Mouse (Mus musculus) liver, adult (tissue): ENCODE measurements around the gene BC051019.

Source experiments
- GATA4 ChIP-seq: IDR thresholded peaks from 2 replicates; pipeline ENCODE4 v1.6.1; 2014; ENCODE audit warnings: mild to moderate bottlenecking, low read length; ENCODE audit not compliant: insufficient replicate concordance

Gene BC051019

GRCm38 (mm10) chr7:109723697-109724096, at the start of gene BC051019:
BC051019 (minus strand) TSS chr7:109723850.
- no peak for TF ChIP-seq GATA4

- TF ChIP-seq GATA4 = no peak
Observed at GRCm38 (mm10) chr7:109772251-109772650, 48.6 kb upstream of the BC051019 start.

GRCm38 (mm10) chr7:109768699-109769383, 45.2 kb upstream of the BC051019 start:
- no peak for TF ChIP-seq GATA4

GRCm38 (mm10) chr7:109767575-109768350, 44.1 kb upstream of the BC051019 start:
- no peak for TF ChIP-seq GATA4

GRCm38 (mm10) chr7:109764009-109764408, 40.4 kb upstream of the BC051019 start:
- TF ChIP-seq GATA4 = no peak

GRCm38 (mm10) chr7:109756291-109756690, 32.6 kb upstream of the BC051019 start:
- no peak for TF ChIP-seq GATA4

- no peak for TF ChIP-seq GATA4
Observed at GRCm38 (mm10) chr7:109754034-109754433, 30.4 kb upstream of the BC051019 start.

- no peak for TF ChIP-seq GATA4
Observed at GRCm38 (mm10) chr7:109752008-109752925, 28.6 kb upstream of the BC051019 start, which contains the start of gene Tmem9b. Tmem9b (minus strand) TSS chr7:109752875.

GRCm38 (mm10) chr7:109751427-109752007, 27.9 kb upstream of the BC051019 start:
- no peak for TF ChIP-seq GATA4

- TF ChIP-seq GATA4 = no peak
Observed at GRCm38 (mm10) chr7:109747747-109748146, 24.1 kb upstream of the BC051019 start.

- no peak for TF ChIP-seq GATA4
Observed at GRCm38 (mm10) chr7:109741703-109742102, 18.1 kb upstream of the BC051019 start.

GRCm38 (mm10) chr7:109741060-109741459, 17.4 kb upstream of the BC051019 start:
- no peak for TF ChIP-seq GATA4

GRCm38 (mm10) chr7:109739822-109740370, 16.2 kb upstream of the BC051019 start:
- TF ChIP-seq GATA4 = no peak

GRCm38 (mm10) chr7:109734806-109735205, 11.2 kb upstream of the BC051019 start:
- no peak for TF ChIP-seq GATA4

GRCm38 (mm10) chr7:109731626-109732025, 8.0 kb upstream of the BC051019 start, which contains the start of gene Ascl3:
Ascl3 (minus strand) TSS chr7:109731726.
- no peak for TF ChIP-seq GATA4
